Mouse (Mus musculus): Measurements from ENCODE around the gene Plekha5.

Gene Plekha5

DNA sequence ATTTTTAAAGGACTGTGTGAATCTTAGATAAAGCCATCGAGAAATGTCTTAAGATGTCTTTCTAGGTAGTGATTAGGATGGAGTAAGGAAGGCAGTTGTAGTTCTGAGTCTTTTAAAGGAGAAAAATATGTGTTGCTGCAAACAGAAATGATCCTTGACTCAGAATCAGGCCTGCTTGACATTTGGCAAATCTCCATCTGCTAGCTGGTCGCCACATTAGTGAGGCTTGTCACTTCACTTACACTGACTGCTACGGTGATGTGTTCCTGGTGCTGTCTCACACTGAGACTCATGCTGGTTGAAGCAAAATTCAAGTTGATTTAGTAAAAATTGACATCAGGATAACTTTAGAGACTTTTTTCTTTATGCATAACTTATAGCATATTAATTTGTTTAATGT, 32.0 kb downstream of the Plekha5 start:
- no peak for DNase-seq (ENCODE audit: low read depth, low spot score)

DNA sequence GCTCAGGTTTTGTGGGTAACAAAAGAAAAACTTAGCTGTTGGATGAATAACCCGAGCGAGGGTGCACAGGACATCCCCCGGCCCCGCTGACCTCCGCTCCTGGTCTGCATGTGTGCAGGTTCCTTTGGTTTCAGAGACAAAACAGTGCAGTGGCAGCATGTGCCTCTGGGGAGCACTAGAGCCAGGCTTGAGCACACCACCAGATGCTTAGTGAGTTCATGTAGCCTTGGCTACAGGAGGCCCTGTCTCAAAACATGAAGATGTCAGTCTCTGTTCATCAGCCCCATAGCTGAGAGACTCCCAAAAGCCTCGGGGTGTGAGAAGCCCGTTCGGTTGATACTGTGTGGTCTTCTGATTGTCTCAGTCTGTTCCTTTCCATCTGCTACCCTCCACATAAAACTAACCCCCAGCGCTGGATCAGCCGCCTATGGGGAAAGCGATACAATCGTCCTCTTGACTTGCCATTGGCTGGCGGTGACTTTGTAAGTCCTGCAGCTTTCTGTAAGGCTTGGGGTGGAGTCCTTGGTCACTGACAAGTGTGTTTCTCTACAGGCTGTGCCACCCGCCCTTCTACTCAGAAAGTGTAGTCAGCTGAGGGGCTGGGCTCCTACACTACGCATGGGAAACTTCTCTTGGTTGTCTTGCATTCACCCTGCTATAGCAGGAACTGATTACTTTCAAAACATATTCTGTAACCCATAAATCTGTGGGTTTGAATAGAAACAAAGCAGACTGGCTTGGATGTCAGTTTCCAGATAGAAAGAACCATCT, 32.7 kb downstream of the Plekha5 start:
- DNase-seq (ENCODE audit: low read depth, low spot score) = peak; percentile 43

DNA sequence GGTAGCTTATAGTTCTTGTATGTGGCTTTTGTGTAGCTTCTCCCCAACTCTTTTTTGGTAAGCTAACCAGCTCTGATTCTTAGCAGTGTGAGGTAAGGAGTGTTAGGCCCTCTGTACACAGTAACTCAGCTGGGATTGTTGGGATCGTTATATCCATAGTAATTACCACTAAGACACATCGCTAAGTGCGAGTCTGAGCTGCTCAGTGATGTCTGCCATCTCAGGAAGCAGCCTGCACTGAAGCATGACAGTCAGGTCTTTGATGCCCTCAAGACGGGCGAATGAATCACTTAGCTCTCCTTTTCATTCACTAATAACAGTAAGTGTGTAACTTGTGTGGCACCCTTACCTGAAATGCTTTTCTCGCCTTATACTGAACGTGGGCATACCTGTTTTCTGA, 36.5 kb downstream of the Plekha5 start:
- DNase-seq (ENCODE audit: low read depth, low spot score) = no peak

- no peak for DNase-seq (ENCODE audit: low read depth, low spot score)
Observed at GRCm38 (mm10) chr6:140464818-140465217, 41.0 kb downstream of the Plekha5 start.

GRCm38 (mm10) chr6:140465946-140466646, 42.2 kb downstream of the Plekha5 start:
- peak; percentile 41 for DNase-seq (ENCODE audit: low read depth, low spot score)

GRCm38 (mm10) chr6:140466841-140467240, 43.0 kb downstream of the Plekha5 start:
- no peak for DNase-seq (ENCODE audit: low read depth, low spot score)

DNA sequence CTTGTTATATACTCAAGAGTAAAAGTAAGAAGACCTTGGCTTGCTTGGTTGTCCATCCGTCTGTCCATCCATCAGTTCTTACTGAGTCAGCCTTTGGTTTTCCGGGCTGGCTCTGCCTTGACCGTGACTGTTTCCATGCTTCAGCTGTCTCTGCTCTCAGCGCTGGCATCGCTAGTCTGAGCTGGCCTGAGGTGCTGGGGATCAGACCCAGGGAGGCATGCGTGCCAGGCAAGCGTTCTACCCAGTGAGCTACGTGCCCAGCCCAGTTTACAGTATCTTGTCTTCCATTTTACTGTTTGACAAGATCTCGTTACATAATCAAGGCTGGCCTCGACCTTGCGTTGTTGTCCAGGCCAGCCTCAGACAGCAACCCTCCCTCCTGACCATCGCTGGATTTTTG, 44.0 kb downstream of the Plekha5 start:
- no peak for DNase-seq (ENCODE audit: low read depth, low spot score)

- DNase-seq (ENCODE audit: low read depth, low spot score) = no peak
Observed at GRCm38 (mm10) chr6:140469791-140470190, 45.9 kb downstream of the Plekha5 start.

GRCm38 (mm10) chr6:140471751-140472150, 47.9 kb downstream of the Plekha5 start:
- no peak for DNase-seq (ENCODE audit: low read depth, low spot score)

DNA sequence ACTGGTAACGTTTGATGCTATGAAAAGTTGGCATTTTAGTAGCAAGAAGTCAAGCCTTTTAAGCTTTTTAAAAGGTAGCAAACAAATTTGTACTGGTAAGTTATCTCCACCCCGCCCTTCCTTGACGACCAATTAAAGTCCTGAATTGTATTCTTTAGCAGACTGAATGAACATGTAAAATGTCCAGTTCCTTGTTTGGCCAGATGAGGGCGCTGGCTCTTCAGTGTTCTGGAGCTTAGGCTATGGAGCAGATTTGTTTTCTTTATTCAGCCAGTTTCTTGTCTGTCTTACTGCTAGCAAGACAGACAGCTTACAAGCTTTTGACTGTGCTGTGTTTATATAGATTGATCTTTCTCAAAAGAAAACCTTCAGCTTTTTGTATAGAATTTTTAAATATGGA, 48.5 kb downstream of the Plekha5 start:
- DNase-seq (ENCODE audit: low read depth, low spot score) = peak; percentile 88

DNA sequence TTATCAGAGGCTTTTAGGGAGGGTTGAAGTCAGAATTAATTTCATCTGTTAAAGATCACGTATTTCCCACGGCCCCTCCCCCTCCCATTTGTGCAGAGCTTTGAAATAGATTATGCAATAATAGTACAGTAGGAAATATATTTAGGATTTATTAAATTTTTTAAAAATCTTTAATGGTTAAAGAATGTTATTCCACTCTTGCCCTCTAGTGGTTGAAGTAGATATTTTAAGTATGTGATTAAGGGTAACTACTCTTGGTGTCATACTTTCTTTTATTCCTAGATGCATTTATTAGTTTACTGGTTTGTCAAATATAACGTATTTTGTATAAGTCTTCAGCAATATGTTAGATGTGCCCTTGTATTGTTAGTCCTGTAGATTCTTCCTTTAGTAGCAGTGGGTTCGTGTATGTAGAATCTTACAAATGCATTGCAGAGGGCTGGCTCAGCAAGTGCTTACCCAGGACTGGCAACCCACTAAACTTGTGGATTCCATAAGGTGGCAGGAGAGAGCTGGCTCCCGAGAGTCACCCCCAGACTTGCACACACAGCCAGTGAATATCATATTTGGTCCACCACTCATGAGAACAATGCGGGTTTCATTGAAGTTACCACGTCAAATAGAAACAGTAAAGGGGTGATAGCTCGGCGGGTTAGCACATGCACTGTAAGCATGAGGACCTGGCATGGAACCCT, 51.7 kb downstream of the Plekha5 start:
- no peak for DNase-seq (ENCODE audit: low read depth, low spot score)

GRCm38 (mm10) chr6:140476981-140477380, 53.1 kb downstream of the Plekha5 start:
- no peak for DNase-seq (ENCODE audit: low read depth, low spot score)

DNA sequence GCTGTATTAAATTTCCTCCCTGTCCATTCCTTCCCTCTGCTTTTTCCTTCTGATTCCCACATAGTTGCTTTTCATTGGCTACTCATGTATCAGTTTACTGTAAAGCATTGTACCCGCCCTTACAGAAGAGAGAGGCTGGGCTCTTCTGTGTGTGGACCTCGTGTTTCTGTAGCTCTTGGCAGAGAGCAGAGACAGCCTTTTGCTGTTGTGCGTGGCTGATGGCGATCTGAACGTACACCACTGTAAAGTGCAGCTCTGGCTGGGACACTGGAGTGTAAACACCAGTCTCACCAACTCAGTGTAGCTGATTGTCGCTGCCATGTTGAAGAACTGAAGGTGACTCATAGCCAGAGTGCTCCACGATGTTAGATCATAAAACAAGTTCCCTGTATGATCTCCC, 54.2 kb downstream of the Plekha5 start:
- DNase-seq (ENCODE audit: low read depth, low spot score) = no peak

DNA sequence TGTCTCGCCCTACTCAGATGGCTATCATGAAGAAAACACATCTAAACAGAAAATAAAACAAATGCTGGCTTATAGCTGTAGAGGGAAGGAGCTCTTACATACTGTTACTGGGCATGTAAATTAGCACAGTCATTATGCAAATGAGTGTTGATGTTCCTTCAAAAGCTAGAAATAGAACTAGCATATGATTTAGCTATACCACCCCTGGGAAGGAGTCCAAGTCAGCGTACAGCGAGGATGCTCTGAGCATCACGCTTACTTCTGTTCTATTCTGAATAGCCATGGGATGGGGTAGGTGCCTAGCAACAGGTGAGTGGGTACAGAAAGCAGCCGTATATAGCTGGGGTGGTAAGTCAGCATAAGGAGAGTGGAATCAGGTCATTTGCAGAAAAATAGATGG, 55.1 kb downstream of the Plekha5 start:
- no peak for DNase-seq (ENCODE audit: low read depth, low spot score)

DNA sequence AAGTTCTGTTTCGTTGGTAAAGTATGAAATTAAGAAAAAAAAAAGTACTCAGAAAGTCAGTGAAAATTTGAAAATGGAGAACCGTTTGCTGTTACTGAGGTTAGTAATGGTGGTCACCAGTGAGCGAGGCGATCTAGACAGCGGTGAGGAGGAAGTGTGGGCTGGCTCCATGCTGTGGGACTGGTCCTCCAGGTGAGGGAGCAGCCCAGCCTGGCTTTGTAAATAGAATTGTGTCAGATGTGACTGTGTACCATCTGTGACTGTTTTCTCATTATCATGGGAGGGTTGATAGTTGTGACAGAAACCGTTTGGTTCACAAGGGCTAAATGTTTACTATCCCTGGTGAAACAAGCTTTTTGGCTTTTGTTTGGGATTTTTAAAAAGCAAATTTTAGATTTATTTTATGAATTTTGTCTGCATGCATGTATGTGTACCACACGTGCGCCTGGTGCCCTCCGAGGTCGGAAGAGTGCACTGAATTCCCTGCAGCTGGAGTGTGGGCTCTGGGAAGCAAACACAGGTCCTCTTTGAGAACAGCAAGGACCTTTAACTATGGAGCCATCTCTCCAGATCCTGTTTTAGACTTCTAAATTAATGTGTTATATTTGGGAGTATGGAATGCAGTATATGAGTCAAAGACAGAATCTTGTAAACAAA, 56.7 kb downstream of the Plekha5 start:
- DNase-seq (ENCODE audit: low read depth, low spot score) = no peak

- DNase-seq (ENCODE audit: low read depth, low spot score) = no peak
Observed at GRCm38 (mm10) chr6:140481701-140482460, 58.0 kb downstream of the Plekha5 start.

- no peak for DNase-seq (ENCODE audit: low read depth, low spot score)
Observed at GRCm38 (mm10) chr6:140484170-140484569, 60.3 kb downstream of the Plekha5 start.

GRCm38 (mm10) chr6:140485636-140486035, 61.8 kb downstream of the Plekha5 start:
- DNase-seq (ENCODE audit: low read depth, low spot score) = no peak

GRCm38 (mm10) chr6:140486685-140487084, 62.8 kb downstream of the Plekha5 start:
- DNase-seq (ENCODE audit: low read depth, low spot score) = no peak

- DNase-seq (ENCODE audit: low read depth, low spot score) = no peak
Observed at GRCm38 (mm10) chr6:140487489-140487888, 63.6 kb downstream of the Plekha5 start.

DNA sequence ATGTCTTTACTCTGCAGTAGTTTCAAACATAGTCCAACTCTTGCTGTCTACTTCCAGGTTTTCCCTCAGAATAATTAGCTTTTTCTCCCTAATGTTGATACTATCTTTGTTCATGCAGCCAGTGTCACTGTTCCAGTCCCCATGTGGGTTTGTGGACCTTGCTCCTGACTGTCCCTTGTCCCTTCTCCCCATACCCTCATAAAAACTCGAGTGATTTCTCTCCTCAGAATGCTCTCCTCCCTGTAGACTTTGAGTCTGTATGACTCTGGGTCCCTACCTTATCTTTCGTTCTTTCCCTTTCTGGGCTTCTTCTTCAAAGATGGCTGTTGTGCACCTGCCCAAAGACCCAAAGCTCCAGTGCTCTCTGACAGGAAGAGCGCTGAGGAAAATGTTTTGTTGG, 64.8 kb downstream of the Plekha5 start:
- DNase-seq (ENCODE audit: low read depth, low spot score) = no peak

Measured in ZHBTc4 (cell line).